In genomic region chr8:121643384-121643783, GRCm38 (mm10) we compare ENCODE assay signal across 9 mouse cellular contexts. TPM values are rescaled to one million over a fixed set of nuclear protein-coding genes. Genes with fewer than 3 reads are reported as not detected.
DNase-seq lines count a peak whose midpoint lies in the region; ATAC-seq and TF ChIP-seq lines count a peak whose summit lies in the region.
"Had no signal": no experiment of that assay in that cellular context is flagged by ENCODE, and none has a peak within 500 bp of the region (broad histone marks: within the 10 kb centered on the region; RNA-seq: fewer than 3 reads in every experiment).

No protein-coding gene starts in this region.

- H3K36me3 ChIP-seq in forebrain, embryonic 12.5 days (replicated peaks) = 0 out of 2 replicates have a peak, but pooled peaks cover 3% of the 10 kb centered on the region
- no peaks in the 10 kb centered on the region; the same call in 1 of the 2 replicates for H3K36me3 ChIP-seq in forebrain, embryonic 11.5 days (ENCODE audit: control insufficient read depth, insufficient read depth, low read length)
- H3K36me3 ChIP-seq in kidney, embryonic 16.5 days (ENCODE audit: insufficient read depth, low read length) = no peaks in the 10 kb centered on the region
- no peaks in the 10 kb centered on the region for H3K36me3 ChIP-seq in embryonic facial prominence, embryonic 13.5 days

- H3K9me3 ChIP-seq in forebrain, embryonic 12.5 days = no peaks in the 10 kb centered on the region
- no peaks in the 10 kb centered on the region for H3K9me3 ChIP-seq in forebrain, embryonic 11.5 days (ENCODE audit: control insufficient read depth, low read length)
- no peaks in the 10 kb centered on the region for H3K9me3 ChIP-seq in kidney, embryonic 16.5 days (ENCODE audit: low read length)
- H3K9me3 ChIP-seq in embryonic facial prominence, embryonic 13.5 days = no peaks in the 10 kb centered on the region

- TF ChIP-seq CTCF in cerebellum, adult 2 months (IDR thresholded peaks at IDR 0.05; ENCODE audit: borderline replicate concordance, insufficient read depth, low read depth, low read length) = no peak

- WGBS in forebrain, embryonic 12.5 days = 67% methylated on average over 11 of the region's 11 CpGs
- 69% methylated on average over 11 of the region's 11 CpGs for WGBS in forebrain, embryonic 11.5 days
- WGBS in kidney, embryonic 16.5 days = 68% methylated on average over 11 of the region's 11 CpGs
- WGBS in embryonic facial prominence, embryonic 13.5 days = 72% methylated on average over 11 of the region's 11 CpGs
- 18% methylated on average over 11 of the region's 11 CpGs for WGBS in cerebellum, adult 2 months

- peaks cover 47% of the 10 kb centered on the region for H3K4me1 ChIP-seq in forebrain, embryonic 12.5 days
- H3K4me1 ChIP-seq in forebrain, embryonic 11.5 days (replicated peaks; ENCODE audit: control insufficient read depth, insufficient read depth, low read length) = peaks cover 2% of the 10 kb centered on the region; the same call in 1 of the 2 replicates
- H3K4me1 ChIP-seq in kidney, embryonic 16.5 days (ENCODE audit: insufficient read depth, low read length) = peaks cover 44% of the 10 kb centered on the region
- H3K4me1 ChIP-seq in embryonic facial prominence, embryonic 13.5 days = peaks cover 63% of the 10 kb centered on the region
- peaks cover 76% of the 10 kb centered on the region for H3K4me1 ChIP-seq in cerebellum, adult 2 months (ENCODE audit: control insufficient read depth, insufficient read depth, low read length)

- ATAC-seq in forebrain, embryonic 12.5 days (ENCODE audit: low FRiP score) = no peak
- no peak for ATAC-seq in forebrain, embryonic 11.5 days (replicated peaks; ENCODE audit: low FRiP score)
- ATAC-seq in kidney, embryonic 16.5 days (ENCODE audit: low FRiP score, low TSS enrichment) = no peak
- no peak for ATAC-seq in embryonic facial prominence, embryonic 13.5 days (ENCODE audit: insufficient number of reproducible peaks, insufficient read depth, low FRiP score, low TSS enrichment, low read depth)
- ATAC-seq in megakaryocyte progenitor cell, adult 5-6 weeks (replicated peaks; ENCODE audit: poor library complexity) = peak; percentile 88

- peak overlapping the region; percentile 38 for H3K9ac ChIP-seq in forebrain, embryonic 12.5 days
- H3K9ac ChIP-seq in forebrain, embryonic 11.5 days (ENCODE audit: low read length) = no peak overlapping the region
- H3K9ac ChIP-seq in kidney, embryonic 16.5 days (replicated peaks; ENCODE audit: low read length) = 0 out of 2 replicates have a peak overlapping the region, but pooled peaks have one; percentile 23
- H3K9ac ChIP-seq in embryonic facial prominence, embryonic 13.5 days = 0 out of 2 replicates have a peak overlapping the region, but pooled peaks have one; percentile 27

- DNase-seq in forebrain, embryonic 11.5 days (ENCODE audit: low spot score) = no peak
- no peak for DNase-seq in kidney, adult 8-10 months
- DNase-seq in cerebellum, adult 2 months = no peak
- no peak for DNase-seq in adrenal gland, postnatal 25 days

- TF ChIP-seq POLR2A in cerebellum, adult 2 months (IDR thresholded peaks at IDR 0.05; ENCODE audit: borderline replicate concordance, insufficient read depth, low read length) = no peak

- 0 out of 2 replicates have a peak overlapping the region, but pooled peaks have one; percentile 2 for H3K4me3 ChIP-seq in forebrain, embryonic 12.5 days (replicated peaks)
- no peak overlapping the region for H3K4me3 ChIP-seq in forebrain, embryonic 11.5 days (ENCODE audit: low read depth, low read length)
- H3K4me3 ChIP-seq in kidney, embryonic 16.5 days (ENCODE audit: low read length) = no peak overlapping the region
- H3K4me3 ChIP-seq in embryonic facial prominence, embryonic 13.5 days = no peak overlapping the region
- no peak overlapping the region for H3K4me3 ChIP-seq in cerebellum, adult 2 months (replicated peaks; ENCODE audit: insufficient read depth, low read depth, low read length)
- H3K4me3 ChIP-seq: left cerebral cortex, adult 2 months had no signal

- no peaks in the 10 kb centered on the region for H3K27me3 ChIP-seq in forebrain, embryonic 12.5 days
- no peaks in the 10 kb centered on the region for H3K27me3 ChIP-seq in forebrain, embryonic 11.5 days (ENCODE audit: control insufficient read depth, insufficient read depth, low read length)
- no peaks in the 10 kb centered on the region for H3K27me3 ChIP-seq in kidney, embryonic 16.5 days (ENCODE audit: insufficient read depth, low read length)
- no peaks in the 10 kb centered on the region for H3K27me3 ChIP-seq in embryonic facial prominence, embryonic 13.5 days
- no peaks in the 10 kb centered on the region for H3K27me3 ChIP-seq in cerebellum, adult 2 months (ENCODE audit: control insufficient read depth, insufficient read depth, low read length)

- H3K4me2 ChIP-seq in forebrain, embryonic 12.5 days = 0 out of 2 replicates have a peak overlapping the region, but pooled peaks have one; percentile 1
- H3K4me2 ChIP-seq in forebrain, embryonic 11.5 days (ENCODE audit: low read depth, low read length, severe bottlenecking) = no peak overlapping the region
- no peak overlapping the region for H3K4me2 ChIP-seq in kidney, embryonic 16.5 days (replicated peaks; ENCODE audit: low read depth, low read length)
- H3K4me2 ChIP-seq in embryonic facial prominence, embryonic 13.5 days = no peak overlapping the region

- peak overlapping the region; percentile 15; the same call in 1 of the 2 replicates for H3K27ac ChIP-seq in forebrain, embryonic 12.5 days
- no peak overlapping the region for H3K27ac ChIP-seq in forebrain, embryonic 11.5 days (ENCODE audit: low read depth, low read length)
- H3K27ac ChIP-seq in kidney, embryonic 16.5 days (ENCODE audit: low read length) = no peak overlapping the region
- peak overlapping the region; percentile 45 for H3K27ac ChIP-seq in embryonic facial prominence, embryonic 13.5 days
- H3K27ac ChIP-seq in cerebellum, adult 2 months (ENCODE audit: insufficient read depth, low read length) = no peak overlapping the region
- H3K27ac ChIP-seq: left cerebral cortex, adult 2 months had no signal

RNA-seq across cellular contexts. Expression of gene Zcchc14, which starts 9.3 kb away (rescaled TPM):
- polyA plus RNA-seq in forebrain, embryonic 12.5 days (2016; fragmentation: Nextera tagmentation; extraction: Ambion mirVana) = 28.3 and 30.5 TPM in 2 replicates
- polyA plus RNA-seq in forebrain, embryonic 11.5 days (2014; fragmentation: Nextera tagmentation; extraction: Ambion mirVana) = 27.1 and 27.4 TPM in 2 replicates
- 16.4 and 17.8 TPM in 2 replicates for polyA plus RNA-seq in kidney, embryonic 16.5 days (2015; fragmentation: Nextera tagmentation; extraction: Ambion mirVana)
- 19.4 and 19.9 TPM in 2 replicates for polyA plus RNA-seq in embryonic facial prominence, embryonic 13.5 days (2015; fragmentation: Nextera tagmentation; extraction: Ambion mirVana)
- 0.07 TPM in 1 of 2 replicates, not detected in the other for total RNA-seq in megakaryocyte progenitor cell, adult 5-6 weeks (2015)
- total RNA-seq in megakaryocyte progenitor cell, adult 5-6 weeks (2017) = 0.04 TPM in 1 of 2 replicates, not detected in the other
- 37.0 and 41.0 TPM in 2 replicates for polyA plus RNA-seq in cerebellum, adult 2 months (2012; rRNA removed)
- total RNA-seq in adrenal gland, postnatal 25 days (2021) = 52.5 and 57.8 TPM in 2 replicates

RNA-seq across cellular contexts. Expression of gene Map1lc3b, which starts 53.2 kb away (rescaled TPM):
- polyA plus RNA-seq in forebrain, embryonic 12.5 days (2016; fragmentation: Nextera tagmentation; extraction: Ambion mirVana) = 248 and 250 TPM in 2 replicates
- 213 and 217 TPM in 2 replicates for polyA plus RNA-seq in forebrain, embryonic 11.5 days (2014; fragmentation: Nextera tagmentation; extraction: Ambion mirVana)
- 201 and 211 TPM in 2 replicates for polyA plus RNA-seq in kidney, embryonic 16.5 days (2015; fragmentation: Nextera tagmentation; extraction: Ambion mirVana)
- 206 and 242 TPM in 2 replicates for polyA plus RNA-seq in embryonic facial prominence, embryonic 13.5 days (2015; fragmentation: Nextera tagmentation; extraction: Ambion mirVana)
- total RNA-seq in megakaryocyte progenitor cell, adult 5-6 weeks (2015) = 73.8 and 74.5 TPM in 2 replicates
- total RNA-seq in megakaryocyte progenitor cell, adult 5-6 weeks (2017) = 65.9 and 78.6 TPM in 2 replicates
- 138 and 154 TPM in 2 replicates for polyA plus RNA-seq in cerebellum, adult 2 months (2012; rRNA removed)
- 171 and 182 TPM in 2 replicates for total RNA-seq in adrenal gland, postnatal 25 days (2021)

Comparison
In these comparisons a context has a peak if more than half of its experiments do, and no peak if none do; other contexts are left out.
1. H3K27ac ChIP-seq: peak in forebrain, embryonic 12.5 days (single experiment) and embryonic facial prominence, embryonic 13.5 days (single experiment); none in forebrain, embryonic 11.5 days (single experiment), kidney, embryonic 16.5 days (single experiment) and cerebellum, adult 2 months (single experiment).